Mouse (Mus musculus): ENCODE data around the gene Ednrb. TPM values are rescaled to one million over a fixed set of nuclear protein-coding genes. Genes with fewer than 3 reads are reported as not detected.
"Not testable (repeated sequence)": the region's sequence is repeated elsewhere in the genome, so short reads cannot be mapped to it uniquely, and the experiment has no call there.

The Ednrb gene
- total RNA-seq, 2 experiments from 2014 or later: 70.9 to 72.0 TPM

DNA sequence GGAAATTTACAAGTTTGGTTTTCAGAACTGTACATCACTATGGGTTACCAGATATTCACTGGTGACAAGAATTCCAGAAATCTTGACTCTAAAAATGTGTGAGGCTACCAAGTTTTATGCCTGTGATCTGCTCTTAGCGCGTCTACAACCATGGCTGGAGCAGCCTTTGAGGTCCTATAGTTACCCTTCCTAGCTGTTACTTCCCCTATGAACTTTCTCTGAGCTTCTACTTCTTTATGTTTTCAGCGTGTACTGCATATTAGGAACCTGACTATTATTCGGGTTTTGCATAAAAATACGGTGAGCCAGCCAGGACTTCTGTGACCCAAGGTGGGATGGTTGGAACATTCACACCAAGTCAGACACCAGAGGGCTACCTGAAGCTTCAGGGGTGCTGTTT is 18.3 kb downstream of the Ednrb start:
- no peak for DNase-seq (ENCODE audit: low spot score in 2 of 2)

DNA sequence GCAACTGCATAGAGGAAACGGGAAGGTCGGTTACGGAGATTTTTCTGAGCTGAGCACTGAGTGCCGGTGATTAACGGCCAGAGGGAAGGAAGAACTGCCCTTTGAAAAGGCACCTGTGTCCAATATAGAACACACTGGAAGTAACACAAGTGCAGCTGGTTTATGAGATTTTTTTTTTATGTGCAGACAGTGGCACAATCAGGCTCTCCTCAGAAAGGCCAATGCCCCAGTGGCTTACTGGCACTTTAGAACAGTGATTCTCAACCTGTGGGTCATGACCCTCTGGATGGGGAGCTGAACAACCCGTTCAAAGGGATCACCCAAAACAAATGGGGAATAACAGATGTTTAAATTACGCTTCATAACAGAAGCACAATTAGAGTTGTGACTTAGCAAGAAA is 20.7 kb downstream of the Ednrb start:
- DNase-seq (ENCODE audit: low spot score in 2 of 2): no peak

DNA sequence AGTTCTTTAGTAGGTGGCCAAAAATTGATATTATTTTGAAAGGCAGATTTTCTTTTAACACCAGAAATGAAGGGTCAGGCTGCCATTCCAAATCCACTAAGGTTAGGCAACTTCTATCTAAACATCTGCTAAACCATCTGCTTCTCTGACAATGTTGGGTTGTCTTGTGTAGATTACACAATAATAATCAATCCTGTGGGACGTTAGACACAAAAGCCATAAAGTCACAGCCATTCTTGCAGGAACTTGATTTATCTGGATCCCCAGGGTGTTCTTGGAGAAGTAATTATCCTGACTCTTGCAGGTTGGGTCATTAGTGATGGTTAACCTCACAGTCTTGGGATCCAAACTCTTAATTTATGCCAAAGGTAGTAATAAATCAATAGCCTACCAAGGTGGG is 21.6 kb downstream of the Ednrb start:
- DNase-seq (ENCODE audit: low spot score in 2 of 2): no peak

DNA sequence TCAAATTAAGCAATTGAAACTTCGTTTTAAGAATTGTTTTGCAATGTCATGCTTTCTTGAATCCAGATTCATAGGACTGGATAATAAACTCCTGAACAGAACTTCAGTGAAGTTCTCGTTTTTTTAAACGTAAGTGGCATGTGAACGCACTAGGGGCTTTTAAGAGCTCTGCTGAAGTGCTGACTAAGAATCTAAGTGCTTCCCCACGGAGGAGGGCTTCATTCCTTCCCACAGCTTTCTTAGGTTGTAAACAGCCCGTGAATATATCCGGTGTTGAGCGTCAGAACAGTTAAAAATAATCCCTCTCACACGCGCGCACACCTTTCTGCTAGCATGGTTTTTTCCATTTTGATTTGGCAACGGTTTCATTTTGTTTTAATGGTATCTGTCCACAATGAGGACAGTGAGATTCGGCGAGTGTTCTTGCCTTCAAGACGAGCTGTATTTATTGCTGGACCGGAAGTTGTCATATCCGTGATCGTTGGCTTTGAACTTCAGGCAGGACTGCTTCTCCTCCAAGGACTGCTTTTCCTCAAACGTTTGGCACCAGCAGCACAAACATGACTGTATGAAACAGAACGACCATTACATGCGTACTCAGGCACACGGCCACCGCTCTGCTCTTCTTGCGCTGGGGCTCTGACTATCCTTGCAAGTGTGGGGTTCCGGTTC is 27.4 kb downstream of the Ednrb start:
- DNase-seq (ENCODE audit: low spot score in 2 of 2): no peak

DNA sequence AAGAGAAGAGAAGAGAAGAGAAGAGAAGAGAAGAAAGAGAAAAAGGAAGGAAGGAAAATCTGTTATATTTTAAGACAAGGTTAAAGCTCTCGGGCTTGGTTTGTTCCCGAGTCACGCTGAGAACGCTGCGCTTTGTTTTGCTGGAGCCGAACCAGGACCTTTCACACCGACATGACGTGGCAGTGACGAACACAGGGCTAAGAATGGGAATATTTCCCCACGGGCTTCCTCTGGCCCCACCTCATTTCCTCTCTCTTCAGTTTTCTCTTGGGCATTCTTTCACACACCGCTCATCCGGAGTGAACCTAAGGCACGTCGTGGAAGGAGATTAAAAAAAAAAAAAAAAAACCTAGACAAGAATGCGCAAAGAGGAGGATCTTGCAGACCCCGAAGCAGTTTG is 28.7 kb downstream of the Ednrb start:
- no peak for DNase-seq (ENCODE audit: low spot score in 2 of 2)

DNA sequence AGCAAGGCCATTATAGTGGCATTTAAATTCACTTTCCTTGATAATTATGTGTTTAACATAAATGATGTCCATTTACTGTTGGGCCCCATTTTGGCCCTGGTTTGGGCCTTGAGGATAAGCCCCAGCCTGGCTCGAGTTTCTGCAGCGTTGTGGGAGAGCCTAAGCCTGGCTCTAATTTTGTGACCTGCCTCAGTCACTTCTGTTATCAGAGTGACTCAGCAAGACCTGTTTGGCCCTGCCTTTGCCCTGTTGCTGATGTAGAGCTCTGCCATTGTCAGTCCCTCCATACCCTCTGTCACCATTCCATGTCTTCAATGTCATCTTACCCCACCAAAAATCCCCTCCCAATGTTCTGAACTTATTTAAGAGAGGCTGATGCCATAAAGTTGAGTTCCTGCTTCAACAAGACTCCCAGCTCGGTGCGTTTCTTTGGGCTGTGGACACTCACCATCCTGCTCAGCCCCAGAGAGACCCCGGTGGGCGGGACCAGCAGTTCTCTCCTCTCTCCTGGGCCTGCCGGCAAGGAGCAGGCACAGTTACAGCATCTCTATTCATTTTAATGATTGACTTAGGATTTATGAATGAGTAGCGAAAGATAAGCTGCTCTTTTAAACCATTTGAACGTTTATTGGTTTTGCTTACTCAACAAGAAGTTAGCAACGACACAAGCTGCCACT is 30.0 kb downstream of the Ednrb start:
- DNase-seq (ENCODE audit: low spot score in 2 of 2): no peak

DNA sequence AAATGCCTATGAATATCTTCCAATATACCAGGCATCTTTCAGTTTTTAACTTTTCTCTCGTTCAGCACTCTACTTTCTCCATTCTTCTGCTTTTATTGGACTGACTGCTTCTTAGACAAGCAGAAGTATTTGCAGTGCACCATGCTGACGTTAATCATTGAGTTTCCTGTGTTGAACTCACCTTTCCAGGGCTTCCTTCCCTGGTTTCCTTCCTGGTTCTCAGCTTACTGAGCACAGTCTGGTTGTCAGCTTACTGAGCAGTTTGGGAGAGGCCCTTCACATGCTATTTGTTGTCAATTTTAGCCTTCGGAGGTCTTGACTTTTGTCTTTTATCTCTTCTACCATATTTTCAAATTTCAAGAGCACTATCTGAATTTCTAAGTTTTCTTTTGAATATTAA is 31.0 kb downstream of the Ednrb start:
- DNase-seq (ENCODE audit: low spot score in 2 of 2): no peak

DNA sequence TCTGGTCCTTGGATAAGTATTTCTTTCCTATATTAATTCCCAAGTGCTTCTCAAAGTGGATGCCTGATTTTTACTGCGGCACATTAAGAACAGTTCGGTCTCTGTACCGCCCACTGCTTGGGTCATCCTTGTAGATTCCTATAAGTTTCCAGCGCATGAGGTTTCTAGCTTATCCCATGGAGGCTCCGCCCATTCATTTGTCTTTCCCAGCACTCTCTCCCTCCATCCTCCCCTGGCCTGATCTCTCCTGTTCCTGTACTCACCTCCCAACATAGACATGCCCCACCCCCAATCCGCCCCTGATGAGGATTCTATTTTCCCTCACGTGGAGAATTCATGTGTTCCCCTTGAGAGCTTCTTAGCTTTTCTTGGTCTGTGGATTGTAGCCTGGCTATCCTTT is 32.9 kb downstream of the Ednrb start:
- no peak for DNase-seq (ENCODE audit: low spot score in 2 of 2)

DNA sequence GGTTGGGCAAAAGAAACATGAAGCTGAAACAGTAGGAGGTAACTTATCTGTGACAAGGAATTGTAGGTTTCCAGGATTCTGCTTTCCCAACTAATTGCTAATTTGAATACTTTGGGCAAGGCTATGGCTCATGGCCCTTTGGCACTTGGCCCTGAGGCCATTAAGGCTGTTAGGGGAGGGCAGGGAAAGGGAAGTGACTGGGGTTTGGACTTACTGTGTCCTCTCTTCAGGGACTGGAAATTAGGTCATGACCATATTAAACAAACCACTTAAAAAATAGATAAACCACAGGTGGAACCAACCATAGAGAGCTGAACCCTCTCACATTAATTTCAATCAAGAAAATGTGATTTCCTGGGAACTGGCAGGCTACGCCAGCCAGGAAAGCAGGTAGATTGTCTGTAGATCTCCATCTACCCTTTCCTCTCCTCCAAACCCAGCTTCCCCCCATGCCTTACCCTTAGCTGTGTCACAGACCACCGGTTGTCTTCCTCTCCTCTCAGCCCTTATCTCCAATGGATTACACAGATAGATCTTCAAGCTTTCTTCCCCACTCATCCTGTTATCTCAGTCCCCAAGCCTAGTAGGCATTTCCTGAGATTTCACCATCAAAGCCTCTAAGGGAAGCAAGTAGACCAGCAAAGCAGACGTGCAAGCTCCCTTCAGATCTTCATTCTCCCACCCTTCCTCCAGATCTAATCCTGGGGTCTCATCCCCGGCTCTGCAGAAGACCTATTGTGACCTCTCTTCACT is 40.1 kb downstream of the Ednrb start:
- DNase-seq (ENCODE audit: low spot score in 2 of 2): no peak

DNA sequence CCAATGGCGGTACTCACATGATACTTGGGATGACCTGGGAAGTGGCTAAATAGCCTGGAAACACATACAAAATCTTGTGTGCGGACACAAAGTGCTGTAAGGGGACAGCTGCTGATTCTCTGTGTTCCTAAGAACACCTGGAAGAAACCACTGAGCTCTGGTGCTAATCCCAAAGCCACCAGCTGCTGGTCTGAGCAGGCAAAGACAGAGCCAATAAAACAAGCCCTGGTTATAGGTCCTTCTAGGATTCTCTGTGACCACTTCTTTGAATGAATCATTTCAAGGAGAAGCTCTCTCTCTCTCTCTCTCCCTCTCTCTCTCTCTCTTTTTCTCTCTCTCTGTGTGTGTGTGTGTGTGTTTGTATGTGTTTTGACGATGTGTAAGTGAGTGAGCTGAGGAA is 47.1 kb downstream of the Ednrb start:
- DNase-seq (ENCODE audit: low spot score in 2 of 2): no peak

DNA sequence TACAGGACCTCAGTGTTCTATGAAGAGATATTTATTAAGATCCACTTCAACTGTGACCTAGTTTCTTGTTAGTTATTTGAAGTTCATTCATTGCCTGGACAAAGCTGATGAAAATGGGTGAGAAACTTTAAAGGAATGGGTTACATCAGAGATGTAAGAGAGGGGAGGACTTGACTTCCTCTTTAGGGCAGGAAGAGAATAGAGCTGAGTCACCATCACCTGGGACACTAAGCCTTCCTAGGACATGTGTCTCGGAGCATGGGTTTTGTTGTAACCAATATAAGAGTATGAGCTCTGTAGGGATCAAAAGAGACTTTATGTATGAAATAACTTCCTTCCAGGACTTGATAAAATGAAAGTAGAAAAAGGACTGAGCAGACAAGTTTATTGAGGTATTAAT is 48.6 kb downstream of the Ednrb start:
- DNase-seq (ENCODE audit: low spot score in 2 of 2): no peak

DNA sequence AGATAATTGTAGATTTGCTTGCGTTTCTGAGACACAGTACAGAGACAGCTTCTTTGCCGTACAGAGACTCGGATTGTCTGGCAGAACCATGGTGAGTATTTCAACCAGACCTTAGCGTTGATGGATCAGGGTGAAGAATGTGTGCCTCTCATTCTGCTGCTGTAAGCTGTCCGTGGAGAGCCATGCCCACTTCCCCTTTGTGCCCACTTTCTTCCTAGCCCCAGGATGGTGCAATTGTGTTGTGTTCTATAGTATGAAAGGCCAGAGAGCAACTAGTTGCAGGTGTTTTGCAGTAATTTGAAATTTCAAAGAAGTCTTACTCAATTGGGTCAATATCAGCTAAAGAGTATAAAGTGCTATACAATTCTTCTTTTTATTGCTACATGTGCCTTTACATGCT is 50.8 kb downstream of the Ednrb start:
- no peak for DNase-seq (ENCODE audit: low spot score in 2 of 2)

DNA sequence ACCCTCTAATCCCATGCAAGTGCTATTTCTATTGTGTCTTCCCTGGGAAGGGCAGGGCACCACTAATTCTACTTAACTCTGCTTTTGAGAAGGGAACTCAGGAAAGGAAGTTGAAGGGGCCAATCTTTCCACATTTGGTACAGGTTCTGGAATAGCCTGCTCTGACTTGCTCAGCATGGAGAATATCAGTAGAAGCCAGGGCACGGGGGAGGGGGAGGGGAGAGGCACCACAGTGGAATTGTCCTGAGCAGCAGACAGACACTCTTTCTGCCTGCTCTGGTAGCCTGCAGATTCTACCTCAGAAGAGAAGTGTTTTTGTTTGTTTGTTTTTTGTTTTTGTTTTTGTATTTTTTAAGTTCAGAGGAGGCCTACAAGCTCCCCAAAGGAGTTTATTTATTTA is 51.5 kb downstream of the Ednrb start:
- DNase-seq (ENCODE audit: low spot score in 2 of 2): no peak

DNA sequence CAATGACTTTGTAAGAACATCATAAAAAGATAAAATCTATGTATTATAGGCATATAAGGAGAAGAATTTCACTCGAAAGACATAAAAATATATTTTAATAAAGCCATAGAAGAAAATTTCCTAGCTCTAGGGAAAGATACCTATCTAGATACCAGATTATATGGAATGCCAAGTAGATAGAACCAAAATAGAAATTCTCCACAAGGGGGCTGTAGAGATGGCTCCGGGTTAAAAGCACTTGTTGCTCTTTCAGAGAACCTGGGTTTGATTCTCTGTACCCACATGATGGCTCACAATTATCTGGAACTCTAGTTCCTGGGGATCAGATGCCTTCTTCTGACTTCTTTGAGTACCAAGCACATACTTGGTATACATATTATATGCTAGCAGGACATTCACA is 56.7 kb downstream of the Ednrb start:
- no peak for DNase-seq (ENCODE audit: low spot score in 2 of 2)

DNA sequence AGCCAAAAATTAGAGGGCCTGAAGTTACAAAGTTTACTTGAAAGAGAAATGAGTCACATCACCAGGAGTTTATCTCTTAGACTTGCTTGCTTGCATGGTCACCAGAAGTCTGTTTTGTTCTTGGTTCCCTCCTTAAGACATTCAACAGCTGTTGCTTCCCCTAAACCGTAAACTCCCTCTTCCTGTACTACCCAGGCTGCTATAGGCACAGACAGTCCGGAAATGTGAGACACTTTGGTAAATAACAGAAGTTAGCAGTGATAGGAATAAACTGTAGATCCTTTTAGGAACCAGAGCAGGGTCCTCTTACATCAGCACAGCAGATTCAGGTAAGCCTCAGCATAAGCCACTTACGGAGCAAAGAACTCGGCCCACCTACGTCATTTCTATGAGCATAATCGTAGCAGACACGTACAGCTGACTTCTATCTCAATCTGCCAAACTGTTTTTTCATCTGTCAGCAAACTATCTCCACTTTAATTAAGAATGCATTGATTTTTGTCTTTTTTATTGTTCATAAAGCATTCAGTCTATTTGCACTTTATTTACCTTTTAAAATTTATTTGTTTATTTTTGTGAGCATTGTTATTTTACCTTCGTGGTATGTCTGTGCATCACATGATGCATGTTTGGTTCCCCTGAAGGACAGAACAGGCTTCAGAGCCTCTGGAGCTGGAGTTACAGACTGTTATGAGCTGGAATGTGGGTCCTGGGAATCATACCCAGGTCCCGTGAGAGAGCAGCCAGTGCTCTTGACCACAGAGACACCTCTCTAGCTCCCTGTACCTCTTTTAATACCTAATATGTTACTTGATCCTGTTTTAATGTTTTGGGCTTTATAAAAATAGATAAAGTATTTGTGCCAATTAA is 58.9 kb downstream of the Ednrb start:
- no peak for DNase-seq (ENCODE audit: low spot score in 2 of 2)

DNA sequence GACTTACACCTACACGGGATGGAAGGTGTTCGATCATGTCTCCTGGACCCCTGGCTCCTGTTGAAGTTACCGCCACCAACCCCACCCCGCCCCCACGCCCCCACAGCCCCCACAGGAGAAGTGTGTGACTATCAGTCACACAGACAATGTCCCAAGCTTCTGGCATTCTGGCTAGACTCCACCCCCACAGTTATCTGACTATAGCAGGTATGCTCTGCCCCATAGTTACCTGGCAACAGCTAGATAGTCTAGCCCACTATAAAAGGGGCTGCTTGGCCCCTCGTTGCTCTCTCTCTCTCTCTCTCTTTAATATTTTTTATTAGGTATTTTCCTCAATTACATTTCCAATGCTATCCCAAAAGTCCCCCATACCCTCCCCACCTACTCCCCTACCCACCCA is 63.9 kb downstream of the Ednrb start:
- DNase-seq (ENCODE audit: low spot score in 2 of 2): not testable (repeated sequence)

DNA sequence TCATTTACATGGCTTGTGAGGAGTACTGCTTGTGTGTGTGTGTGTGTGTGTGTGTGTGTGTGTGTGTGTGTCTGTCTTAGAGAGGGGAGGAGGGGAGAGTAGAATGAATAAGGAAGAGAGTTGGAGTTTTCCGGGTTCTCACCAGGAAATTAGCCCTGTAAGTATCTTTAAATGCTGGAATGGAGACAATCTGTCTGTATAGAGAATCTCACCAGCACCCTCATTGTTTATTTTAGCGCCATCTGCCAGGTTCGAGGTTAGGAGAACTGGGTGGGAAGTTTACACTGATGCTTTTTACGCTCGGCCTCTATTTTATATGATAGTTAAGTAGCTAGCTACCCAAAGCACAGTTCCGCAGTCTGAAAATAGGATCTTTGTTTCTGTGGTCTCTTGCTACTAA is 64.9 kb downstream of the Ednrb start:
- no peak for DNase-seq (ENCODE audit: low spot score in 2 of 2)

DNA sequence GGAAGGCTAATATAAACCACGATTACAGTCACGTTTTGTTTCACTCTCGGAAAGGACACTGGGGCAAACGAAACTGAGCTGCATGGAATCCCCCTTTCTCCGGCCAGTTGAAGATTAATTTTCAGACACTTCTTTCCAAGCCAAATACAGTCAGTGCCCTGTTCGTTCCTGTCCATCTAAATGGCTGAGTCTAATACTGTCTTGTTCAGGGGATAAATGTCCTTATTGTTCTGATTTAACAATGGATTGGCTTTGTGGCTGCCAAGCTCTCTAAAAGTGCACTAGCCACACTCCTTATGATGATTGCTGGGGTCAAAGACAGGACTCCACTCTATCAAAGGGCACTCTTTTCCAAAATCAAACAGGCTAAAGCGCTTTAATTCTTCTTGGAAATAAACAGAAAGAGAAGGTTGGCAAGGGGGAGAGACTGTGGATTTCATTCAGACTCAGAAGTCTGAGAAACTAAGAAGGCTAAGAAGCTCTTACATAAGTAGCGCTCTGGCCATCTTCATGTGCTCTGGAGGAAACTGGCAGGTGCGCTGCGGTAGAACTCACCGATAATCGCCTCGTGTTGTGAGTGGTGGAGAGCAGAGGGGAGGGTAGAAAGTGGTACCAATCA is 65.6 kb downstream of the Ednrb start:
- no peak for DNase-seq (ENCODE audit: low spot score in 2 of 2)

DNA sequence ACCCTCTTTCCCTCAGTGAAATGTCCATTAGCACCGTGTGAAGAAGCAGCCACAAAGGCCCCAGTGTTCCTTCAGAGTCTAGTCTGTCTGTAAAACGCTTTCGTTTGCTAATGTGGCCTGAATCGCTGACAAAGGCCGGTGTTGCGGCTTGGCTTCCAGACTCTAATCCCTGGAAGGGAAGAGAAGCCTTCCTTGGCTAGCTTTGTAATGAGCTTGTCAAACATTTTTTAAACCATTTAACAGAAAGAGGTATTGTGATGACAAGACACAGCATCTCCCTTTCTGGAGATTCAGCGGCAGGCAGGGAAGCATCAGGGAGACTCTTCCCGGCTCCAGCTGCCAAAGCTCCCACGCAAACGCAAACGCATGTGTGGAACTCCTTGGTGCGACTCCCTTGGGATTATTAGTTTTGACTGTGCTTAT is 66.2 kb downstream of the Ednrb start:
- no peak for DNase-seq (ENCODE audit: low spot score in 2 of 2)

DNA sequence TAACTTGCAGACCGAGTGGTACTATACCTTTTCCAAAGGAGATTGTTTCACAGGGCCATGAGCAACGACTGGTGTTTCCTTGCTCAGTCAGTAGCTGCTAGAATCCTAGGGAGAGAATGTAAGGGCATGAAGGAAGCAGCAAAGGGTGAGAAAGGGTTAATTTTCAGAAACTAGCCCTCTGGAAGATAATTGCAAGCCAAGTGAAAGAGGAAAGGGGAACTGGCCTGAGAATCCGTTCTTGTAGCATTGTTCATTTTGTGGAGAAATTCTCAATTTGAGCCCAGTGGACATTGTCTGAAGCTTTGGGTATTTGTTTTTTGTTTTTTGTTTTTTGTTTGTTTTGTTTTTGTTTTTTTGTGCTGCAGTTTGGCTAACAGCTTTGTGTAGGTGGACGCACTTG is 66.8 kb downstream of the Ednrb start:
- no peak for DNase-seq (ENCODE audit: low spot score in 2 of 2)
